Mouse (Mus musculus): Measurements from ENCODE around the gene Oaz2. TPM values are rescaled to one million over a fixed set of nuclear protein-coding genes. Genes with fewer than 3 reads are reported as not detected.

Gene Oaz2
- 12.0 and 16.2 TPM in 2 replicates for total RNA-seq (2014; fragmentation: Nextera tagmentation)
- 39.3 and 43.0 TPM in 2 replicates for total RNA-seq (2017)
- polyA plus RNA-seq (2012), result 85.7 and 118 TPM in 2 replicates

GRCm38 (mm10) chr9:65667701-65668100, at the start of gene Oaz2:
Gene Oaz2 (plus strand): TSS chr9:65668001.
- Histone ChIP-seq H3K27me3 (ENCODE audit: insufficient read depth, low read length) (peaks cover 21% of the 10 kb centered on the region), H3K9me3 (replicated peaks) (no peaks in the 10 kb centered on the region), H3K4me3 (ENCODE audit: low read depth, low read length) (no peak within 1 kb of the TSS), H3K4me1 (ENCODE audit: insufficient read depth, low read depth, low read length) (peaks cover 15% of the 10 kb centered on the region), H3K36me3 (replicated peaks) (no peaks in the 10 kb centered on the region)
- DNase-seq (ENCODE audit: low spot score) (no peak), ATAC-seq (ENCODE audit: extremely low read depth, insufficient number of reproducible peaks, low FRiP score, poor library complexity, severe bottlenecking) (no peak)
- TF ChIP-seq POLR2AphosphoS5 (IDR thresholded peaks at IDR 0.05; ENCODE audit: insufficient replicate concordance, low read depth, low read length) (no peak), CTCF (IDR thresholded peaks at IDR 0.05; ENCODE audit: low read depth, low read length) (no peak), GATA1 (IDR thresholded peaks at IDR 0.05; ENCODE audit: borderline replicate concordance, low read length) (no peak), TAL1 (conservative IDR thresholded peaks at IDR 0.05; ENCODE audit: low read depth, low read length) (no peak), GATA2 (IDR thresholded peaks at IDR 0.05; ENCODE audit: borderline replicate concordance, low read depth, low read length) (no peak)

- ATAC-seq (ENCODE audit: extremely low read depth, insufficient number of reproducible peaks, low FRiP score, poor library complexity, severe bottlenecking) (no peak), DNase-seq (ENCODE audit: low spot score) (no peak)
- TF ChIP-seq POLR2AphosphoS5 (IDR thresholded peaks at IDR 0.05; ENCODE audit: insufficient replicate concordance, low read depth, low read length) (no peak), TAL1 (conservative IDR thresholded peaks at IDR 0.05; ENCODE audit: low read depth, low read length) (no peak), GATA1 (IDR thresholded peaks at IDR 0.05; ENCODE audit: borderline replicate concordance, low read length) (no peak), GATA2 (IDR thresholded peaks at IDR 0.05; ENCODE audit: borderline replicate concordance, low read depth, low read length) (no peak), CTCF (IDR thresholded peaks at IDR 0.05; ENCODE audit: low read depth, low read length) (no peak)
- no peaks in the 10 kb centered on the region for H3K36me3 ChIP-seq (replicated peaks)
- peaks cover 35% of the 10 kb centered on the region for H3K27me3 ChIP-seq (ENCODE audit: insufficient read depth, low read length)
- no peaks in the 10 kb centered on the region for H3K9me3 ChIP-seq (replicated peaks)
- H3K4me3 ChIP-seq (ENCODE audit: low read depth, low read length), result no peak overlapping the region
- no peaks in the 10 kb centered on the region for H3K4me1 ChIP-seq (ENCODE audit: insufficient read depth, low read depth, low read length)
These were observed 48.5 kb upstream of the Oaz2 start for GRCm38 (mm10) chr9:65619311-65619710.

- no peaks in the 10 kb centered on the region for H3K9me3 ChIP-seq (replicated peaks)
- H3K4me1 ChIP-seq (ENCODE audit: insufficient read depth, low read depth, low read length), result no peaks in the 10 kb centered on the region
- no peak for ATAC-seq (ENCODE audit: extremely low read depth, insufficient number of reproducible peaks, low FRiP score, poor library complexity, severe bottlenecking)
- no peak overlapping the region for H3K4me3 ChIP-seq (ENCODE audit: low read depth, low read length)
- peaks cover 33% of the 10 kb centered on the region for H3K27me3 ChIP-seq (ENCODE audit: insufficient read depth, low read length)
- TF ChIP-seq CTCF (IDR thresholded peaks at IDR 0.05; ENCODE audit: low read depth, low read length) (no peak), GATA1 (IDR thresholded peaks at IDR 0.05; ENCODE audit: borderline replicate concordance, low read length) (no peak), TAL1 (conservative IDR thresholded peaks at IDR 0.05; ENCODE audit: low read depth, low read length) (no peak), POLR2AphosphoS5 (IDR thresholded peaks at IDR 0.05; ENCODE audit: insufficient replicate concordance, low read depth, low read length) (no peak), GATA2 (IDR thresholded peaks at IDR 0.05; ENCODE audit: borderline replicate concordance, low read depth, low read length) (no peak)
- H3K36me3 ChIP-seq (replicated peaks), result no peaks in the 10 kb centered on the region
- DNase-seq (ENCODE audit: low spot score), result no peak
These were observed 46.6 kb upstream of the Oaz2 start for GRCm38 (mm10) chr9:65621196-65621595.

GRCm38 (mm10) chr9:65621666-65622065, 46.1 kb upstream of the Oaz2 start:
- TF ChIP-seq TAL1 (conservative IDR thresholded peaks at IDR 0.05; ENCODE audit: low read depth, low read length) (no peak), GATA2 (IDR thresholded peaks at IDR 0.05; ENCODE audit: borderline replicate concordance, low read depth, low read length) (no peak), CTCF (IDR thresholded peaks at IDR 0.05; ENCODE audit: low read depth, low read length) (no peak), POLR2AphosphoS5 (IDR thresholded peaks at IDR 0.05; ENCODE audit: insufficient replicate concordance, low read depth, low read length) (no peak), GATA1 (IDR thresholded peaks at IDR 0.05; ENCODE audit: borderline replicate concordance, low read length) (no peak)
- Histone ChIP-seq H3K36me3 (replicated peaks) (no peaks in the 10 kb centered on the region), H3K4me3 (ENCODE audit: low read depth, low read length) (no peak overlapping the region), H3K9me3 (replicated peaks) (no peaks in the 10 kb centered on the region), H3K27me3 (ENCODE audit: insufficient read depth, low read length) (peaks cover 34% of the 10 kb centered on the region), H3K4me1 (ENCODE audit: insufficient read depth, low read depth, low read length) (no peaks in the 10 kb centered on the region)
- ATAC-seq (ENCODE audit: extremely low read depth, insufficient number of reproducible peaks, low FRiP score, poor library complexity, severe bottlenecking) (no peak), DNase-seq (ENCODE audit: low spot score) (no peak)

DNA sequence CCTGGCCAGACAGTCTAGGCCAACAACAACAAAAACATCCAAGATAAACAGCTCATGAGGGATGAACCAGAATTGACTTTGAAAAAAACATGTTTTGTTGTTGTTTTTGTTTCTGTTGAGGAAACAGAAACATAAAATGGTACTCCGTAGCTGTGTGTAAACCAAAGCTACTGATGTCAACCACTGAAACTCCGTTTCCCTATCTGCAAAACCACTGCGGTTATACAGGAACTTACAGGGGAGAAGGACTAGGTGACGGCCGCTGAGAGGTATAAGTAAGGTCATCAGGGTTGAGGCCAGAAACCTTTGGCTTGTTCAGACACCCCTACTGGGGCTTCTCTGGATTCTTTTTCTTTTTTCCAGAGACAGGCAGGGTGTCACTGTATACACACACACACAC, 45.0 kb upstream of the Oaz2 start:
- Histone ChIP-seq H3K27me3 (ENCODE audit: insufficient read depth, low read length) (peaks cover 42% of the 10 kb centered on the region), H3K4me1 (ENCODE audit: insufficient read depth, low read depth, low read length) (no peaks in the 10 kb centered on the region), H3K4me3 (ENCODE audit: low read depth, low read length) (no peak overlapping the region), H3K36me3 (replicated peaks) (no peaks in the 10 kb centered on the region), H3K9me3 (replicated peaks) (no peaks in the 10 kb centered on the region)
- DNase-seq (ENCODE audit: low spot score), result no peak
- no peak for TF ChIP-seq POLR2AphosphoS5 (IDR thresholded peaks at IDR 0.05; ENCODE audit: insufficient replicate concordance, low read depth, low read length)
- no peak for TF ChIP-seq GATA2 (IDR thresholded peaks at IDR 0.05; ENCODE audit: borderline replicate concordance, low read depth, low read length)
- TF ChIP-seq GATA1 (IDR thresholded peaks at IDR 0.05; ENCODE audit: borderline replicate concordance, low read length), result no peak
- TF ChIP-seq CTCF (IDR thresholded peaks at IDR 0.05; ENCODE audit: low read depth, low read length), result no peak
- no peak for TF ChIP-seq TAL1 (conservative IDR thresholded peaks at IDR 0.05; ENCODE audit: low read depth, low read length)
- no peak for ATAC-seq (ENCODE audit: extremely low read depth, insufficient number of reproducible peaks, low FRiP score, poor library complexity, severe bottlenecking)

- TF ChIP-seq GATA1 (IDR thresholded peaks at IDR 0.05; ENCODE audit: borderline replicate concordance, low read length), result no peak
- TF ChIP-seq TAL1 (conservative IDR thresholded peaks at IDR 0.05; ENCODE audit: low read depth, low read length), result no peak
- no peak for TF ChIP-seq CTCF (IDR thresholded peaks at IDR 0.05; ENCODE audit: low read depth, low read length)
- no peak for TF ChIP-seq POLR2AphosphoS5 (IDR thresholded peaks at IDR 0.05; ENCODE audit: insufficient replicate concordance, low read depth, low read length)
- no peak for TF ChIP-seq GATA2 (IDR thresholded peaks at IDR 0.05; ENCODE audit: borderline replicate concordance, low read depth, low read length)
- Histone ChIP-seq H3K9me3 (replicated peaks) (no peaks in the 10 kb centered on the region), H3K27me3 (ENCODE audit: insufficient read depth, low read length) (peaks cover 45% of the 10 kb centered on the region), H3K36me3 (replicated peaks) (no peaks in the 10 kb centered on the region), H3K4me3 (ENCODE audit: low read depth, low read length) (no peak overlapping the region), H3K4me1 (ENCODE audit: insufficient read depth, low read depth, low read length) (peaks cover 4% of the 10 kb centered on the region)
- DNase-seq (ENCODE audit: low spot score), result no peak
- ATAC-seq (ENCODE audit: extremely low read depth, insufficient number of reproducible peaks, low FRiP score, poor library complexity, severe bottlenecking), result no peak
These were observed 43.5 kb upstream of the Oaz2 start for GRCm38 (mm10) chr9:65624266-65624665.

All from G1E (cell line).